Mouse (Mus musculus): Measurements from ENCODE around the gene Akap13.

GRCm38 (mm10) chr7:75644585-75644984 is 189.3 kb downstream of the Akap13 start:
- TF ChIP-seq ZNF384 (IDR thresholded peaks at IDR 0.05; ENCODE audit: low read depth, low read length) (no peak), HCFC1 (IDR thresholded peaks at IDR 0.05; ENCODE audit: borderline replicate concordance, insufficient read depth, low read length) (no peak), ZC3H11A (IDR thresholded peaks at IDR 0.05; ENCODE audit: borderline replicate concordance, low read depth, low read length) (no peak), MAFK (IDR thresholded peaks at IDR 0.05; ENCODE audit: insufficient read depth, low read depth, low read length) (no peak)
